Mouse (Mus musculus): ENCODE results near the gene Rpl23a.

GRCm38 (mm10) chr11:78155674-78156073 is 27.7 kb downstream of the Rpl23a start:
- TF ChIP-seq CTCF (IDR thresholded peaks at IDR 0.05; ENCODE audit: control insufficient read depth, insufficient read depth, low read length) = no peak
- no peak for TF ChIP-seq POLR2A (IDR thresholded peaks at IDR 0.05; ENCODE audit: borderline replicate concordance, control insufficient read depth, low read depth, low read length)

All from bone marrow, adult 2 months (tissue).